Mouse (Mus musculus) erythroblast, embryonic 14.5 days (primary cell): ENCODE results near the gene Zbtb4. TPM values are rescaled to one million over a fixed set of nuclear protein-coding genes. Genes with fewer than 3 reads are reported as not detected.
A peak's percentile ranks its signal among the peaks of the same experiment; 100 is the strongest.

ENCODE experiments used
- H3K27me3 ChIP-seq: 2 replicates; pipeline ENCODE4 v1.6.1; 2012; ENCODE audit warnings: inconsistent platforms; ENCODE audit not compliant: control insufficient read depth
- H3K36me3 ChIP-seq: 2 replicates; pipeline ENCODE4 v1.6.1; 2012; ENCODE audit warnings: mild to moderate bottlenecking, inconsistent platforms; ENCODE audit not compliant: control insufficient read depth
- H3K4me1 ChIP-seq: 2 replicates; pipeline ENCODE4 v1.6.1; 2012; ENCODE audit warnings: inconsistent platforms; ENCODE audit not compliant: control insufficient read depth
- H3K4me3 ChIP-seq: replicated peaks from 2 replicates; pipeline ENCODE3; 2012; ENCODE audit warnings: moderate library complexity, mild to moderate bottlenecking, inconsistent platforms
- H3K9me3 ChIP-seq: 2 replicates; pipeline ENCODE4 v1.6.1; 2012; ENCODE audit warnings: low read length, inconsistent platforms, mixed read lengths; ENCODE audit not compliant: control insufficient read depth
- GATA1 ChIP-seq: IDR thresholded peaks from 2 replicates; pipeline ENCODE4 v1.6.1; 2012; ENCODE audit warnings: low read length, inconsistent platforms, mixed read lengths
- TAL1 ChIP-seq: IDR thresholded peaks from 3 replicates; pipeline ENCODE4 v1.6.1; 2012; ENCODE audit warnings: low read length, inconsistent platforms, mixed read lengths
- polyA plus RNA-seq: library from polyadenylated mRNA; stranded (reverse); fragments of >175 nt; gene quantifications from 2 replicates; pipeline ENCODE4 v1.2.3, GENCODE M21; 2012

The Zbtb4 gene
- polyA plus RNA-seq, 1 experiment = 0.07 TPM

GRCm38 (mm10) chr11:69777504-69778257, 12.0 kb downstream of the Zbtb4 start:
- Histone ChIP-seq H3K27me3 (peaks cover 56% of the 10 kb centered on the region), H3K4me1 (peaks cover 6% of the 10 kb centered on the region), H3K9me3 (no peaks in the 10 kb centered on the region), H3K4me3 (no peak overlapping the region), H3K36me3 (peaks cover 2% of the 10 kb centered on the region; the same call in 1 of the 2 replicates)
- no peak for TF ChIP-seq GATA1
- TF ChIP-seq TAL1 = no peak

GRCm38 (mm10) chr11:69778258-69778982, 12.7 kb downstream of the Zbtb4 start:
- no peak overlapping the region for H3K4me3 ChIP-seq
- H3K4me1 ChIP-seq = peaks cover 6% of the 10 kb centered on the region
- H3K9me3 ChIP-seq = no peaks in the 10 kb centered on the region
- no peak for TF ChIP-seq TAL1
- no peak for TF ChIP-seq GATA1
- H3K27me3 ChIP-seq = peaks cover 58% of the 10 kb centered on the region
- peaks cover 2% of the 10 kb centered on the region; the same call in 1 of the 2 replicates for H3K36me3 ChIP-seq

- Histone ChIP-seq H3K27me3 (peaks cover 58% of the 10 kb centered on the region), H3K9me3 (no peaks in the 10 kb centered on the region), H3K36me3 (peaks cover 2% of the 10 kb centered on the region; the same call in 1 of the 2 replicates), H3K4me1 (peaks cover 6% of the 10 kb centered on the region), H3K4me3 (no peak overlapping the region)
- TF ChIP-seq GATA1 (no peak), TAL1 (no peak)
Observed at GRCm38 (mm10) chr11:69778985-69779384, 13.3 kb downstream of the Zbtb4 start.

GRCm38 (mm10) chr11:69781828-69782227, 16.1 kb downstream of the Zbtb4 start:
- Histone ChIP-seq H3K27me3 (peaks cover 54% of the 10 kb centered on the region), H3K36me3 (no peaks in the 10 kb centered on the region; the same call in 1 of the 2 replicates)
- TF ChIP-seq TAL1 (no peak), GATA1 (no peak)

GRCm38 (mm10) chr11:69784793-69785272, 19.1 kb downstream of the Zbtb4 start:
- Histone ChIP-seq H3K27me3 (peaks cover 34% of the 10 kb centered on the region), H3K36me3 (no peaks in the 10 kb centered on the region), H3K4me1 (peaks cover 19% of the 10 kb centered on the region), H3K4me3 (peak overlapping the region; percentile 66), H3K9me3 (no peaks in the 10 kb centered on the region)
- TF ChIP-seq GATA1 = no peak
- TF ChIP-seq TAL1 = no peak

More at GRCm38 (mm10) chr11:69781828-69782227, 16.1 kb downstream of the Zbtb4 start:
- no peaks in the 10 kb centered on the region for H3K9me3 ChIP-seq
- H3K4me3 ChIP-seq = no peak overlapping the region
- H3K4me1 ChIP-seq = peaks cover 19% of the 10 kb centered on the region

GRCm38 (mm10) chr11:69787306-69787705, 21.6 kb downstream of the Zbtb4 start:
- TF ChIP-seq GATA1 (no peak), TAL1 (no peak)
- Histone ChIP-seq H3K27me3 (peaks cover 18% of the 10 kb centered on the region), H3K4me3 (no peak overlapping the region), H3K9me3 (no peaks in the 10 kb centered on the region), H3K4me1 (peaks cover 19% of the 10 kb centered on the region), H3K36me3 (no peaks in the 10 kb centered on the region)

GRCm38 (mm10) chr11:69789431-69789830, 23.7 kb downstream of the Zbtb4 start:
- H3K36me3 ChIP-seq = no peaks in the 10 kb centered on the region

GRCm38 (mm10) chr11:69791420-69791819, 25.7 kb downstream of the Zbtb4 start:
- H3K4me3 ChIP-seq = no peak overlapping the region
- peaks cover 15% of the 10 kb centered on the region for H3K4me1 ChIP-seq
- no peak for TF ChIP-seq GATA1
- no peak for TF ChIP-seq TAL1
- H3K36me3 ChIP-seq = no peaks in the 10 kb centered on the region
- H3K9me3 ChIP-seq = no peaks in the 10 kb centered on the region
- H3K27me3 ChIP-seq = peaks cover 39% of the 10 kb centered on the region

More at GRCm38 (mm10) chr11:69789431-69789830, 23.7 kb downstream of the Zbtb4 start:
- Histone ChIP-seq H3K9me3 (no peaks in the 10 kb centered on the region), H3K4me1 (peaks cover 14% of the 10 kb centered on the region), H3K4me3 (no peak overlapping the region), H3K27me3 (peaks cover 30% of the 10 kb centered on the region)
- no peak for TF ChIP-seq TAL1
- no peak for TF ChIP-seq GATA1

GRCm38 (mm10) chr11:69793429-69793828, 27.7 kb downstream of the Zbtb4 start:
- TF ChIP-seq GATA1 (no peak), TAL1 (no peak)
- peaks cover 59% of the 10 kb centered on the region for H3K27me3 ChIP-seq
- no peaks in the 10 kb centered on the region for H3K36me3 ChIP-seq
- peaks cover 15% of the 10 kb centered on the region for H3K4me1 ChIP-seq
- no peak overlapping the region for H3K4me3 ChIP-seq
- no peaks in the 10 kb centered on the region; the same call in 1 of the 2 replicates for H3K9me3 ChIP-seq
